Mouse (Mus musculus): ENCODE measurements around the gene Olfr288.

The Olfr288 gene

DNA sequence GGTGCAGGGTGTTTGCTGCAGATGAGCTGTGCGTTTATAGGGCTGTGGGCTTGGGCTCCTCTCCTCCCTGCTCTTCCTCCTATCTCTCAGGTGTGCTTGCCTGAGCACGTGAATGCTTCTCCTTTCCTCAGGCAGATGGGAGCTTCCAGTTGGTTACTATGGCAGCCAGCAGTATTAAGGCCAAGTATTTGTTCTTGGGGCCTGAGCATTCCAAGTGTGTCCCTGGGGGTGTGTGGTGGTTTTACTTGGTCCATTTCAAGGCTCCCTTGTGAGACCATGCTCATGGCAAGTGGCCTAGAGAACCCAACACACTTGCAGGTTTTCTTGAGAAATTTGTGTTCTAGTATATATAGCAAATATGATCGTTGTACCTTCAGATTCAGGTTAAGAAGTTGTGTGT, at the start of gene Olfr288:
Gene Olfr288, minus strand, starts transcription at position 101 of the 400 bp plus-strand sequence.
- in situ Hi-C loops (cut with MboI; ENCODE audit: low sequenced_read_pairs), result loop anchor here (25.0 kb wide), 1 partner anchor 192 kb away; the partner anchor contains the start of gene Olfr283

DNA sequence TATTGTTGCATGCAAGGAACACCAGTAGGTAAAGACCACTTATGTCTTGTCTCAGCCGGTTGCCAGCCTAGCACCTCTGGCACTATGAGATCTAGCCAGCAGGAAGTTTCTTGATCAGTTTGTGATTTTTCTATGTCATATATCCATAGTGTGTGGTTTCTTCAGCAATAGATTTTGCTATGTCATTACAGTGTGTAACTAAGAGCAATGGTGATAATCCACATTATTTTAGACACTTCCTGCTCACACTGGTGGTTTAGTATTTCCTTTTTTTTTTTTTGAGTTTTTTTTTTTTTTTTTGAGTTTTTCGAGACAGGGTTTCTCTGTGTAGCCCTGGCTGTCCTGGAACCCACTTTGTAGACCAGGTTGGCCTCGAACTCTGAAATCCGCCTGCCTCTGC, 40.1 kb upstream of the Olfr288 start:
- in situ Hi-C loops (cut with MboI; ENCODE audit: low sequenced_read_pairs), result no loop called here

DNA sequence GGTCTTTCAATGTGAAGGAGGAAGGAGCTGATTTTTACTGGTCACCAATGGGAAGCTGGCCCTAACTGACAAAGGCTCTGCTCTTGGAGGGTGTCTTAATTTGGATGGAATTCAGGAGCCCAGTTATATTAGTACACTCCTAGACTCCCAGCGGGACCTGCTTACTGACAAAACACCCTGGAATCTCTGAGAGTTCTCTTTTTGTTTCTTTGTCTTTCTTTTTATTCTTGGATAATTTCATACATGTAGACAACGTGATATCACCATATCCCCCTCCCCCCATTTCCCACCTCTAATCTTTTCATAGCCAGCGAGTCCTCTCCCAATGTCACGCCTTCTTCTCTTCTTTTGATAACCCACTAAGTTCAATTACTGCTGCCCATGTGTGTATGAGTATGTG, 39.0 kb upstream of the Olfr288 start, which contains the start of gene Olfr286:
Gene Olfr286, minus strand, starts transcription at position 101 of the 400 bp plus-strand sequence.
- in situ Hi-C loops (cut with MboI; ENCODE audit: low sequenced_read_pairs), result no loop called here

DNA sequence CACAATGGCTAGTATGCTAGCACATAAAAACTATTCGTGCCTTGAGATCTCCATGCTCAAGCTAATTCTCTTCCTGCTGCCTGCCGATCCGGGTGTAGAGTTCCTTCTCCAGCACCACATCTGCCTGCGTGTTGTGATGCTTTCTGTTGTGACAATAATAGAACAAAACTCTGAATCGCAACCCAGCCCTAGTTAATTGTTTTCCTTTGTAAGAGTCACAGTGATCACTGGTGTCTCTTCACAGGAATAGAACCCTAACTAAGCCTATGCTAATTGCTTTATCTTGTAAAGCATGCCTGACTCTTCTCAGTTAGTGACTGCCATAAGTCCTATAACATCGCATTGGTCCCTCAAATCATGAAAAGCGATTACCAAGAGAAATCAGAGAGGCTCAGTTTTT, 30.8 kb upstream of the Olfr288 start:
- in situ Hi-C loops (cut with MboI; ENCODE audit: low sequenced_read_pairs), result no loop called here

DNA sequence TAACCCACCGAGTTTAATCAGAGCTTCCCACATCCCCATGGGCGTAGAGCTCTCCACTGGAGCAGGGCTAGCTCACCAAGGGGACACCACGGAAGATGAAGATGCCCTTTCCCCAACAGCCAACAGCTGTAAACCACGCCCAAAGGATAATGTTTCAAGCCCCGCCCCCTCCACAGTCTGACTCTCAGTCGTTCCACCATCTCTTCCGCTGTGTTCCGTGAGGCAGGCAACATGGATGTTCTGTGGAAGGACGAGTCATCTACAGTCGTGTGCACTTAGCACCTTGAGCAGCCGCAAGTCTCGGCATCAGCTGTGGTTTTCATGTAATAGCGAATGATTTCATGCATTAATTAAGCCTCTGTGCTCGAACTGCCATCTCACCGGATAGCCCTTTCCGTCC, 30.3 kb upstream of the Olfr288 start:
- in situ Hi-C loops (cut with MboI; ENCODE audit: low sequenced_read_pairs), result no loop called here

DNA sequence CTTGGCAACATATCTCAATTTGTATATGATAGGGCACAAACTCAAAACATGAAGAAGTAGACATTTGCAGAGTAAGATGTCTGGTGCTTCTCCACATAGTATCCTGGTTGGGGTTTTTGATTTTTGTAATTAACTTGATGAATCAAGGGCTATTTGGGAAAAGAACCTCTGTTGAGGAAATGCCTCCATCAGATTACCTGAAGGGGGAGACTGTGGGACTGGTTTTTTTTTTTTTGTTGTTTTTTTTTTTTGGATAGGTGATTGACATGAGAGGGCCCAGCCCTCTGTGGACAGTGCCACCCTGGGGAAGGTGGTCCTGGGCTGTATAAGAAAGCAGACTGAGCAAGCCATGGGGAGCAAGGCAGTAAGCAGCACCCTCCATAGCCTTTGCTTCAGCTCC, 27.0 kb upstream of the Olfr288 start:
- in situ Hi-C loops (cut with MboI; ENCODE audit: low sequenced_read_pairs), result no loop called here

DNA sequence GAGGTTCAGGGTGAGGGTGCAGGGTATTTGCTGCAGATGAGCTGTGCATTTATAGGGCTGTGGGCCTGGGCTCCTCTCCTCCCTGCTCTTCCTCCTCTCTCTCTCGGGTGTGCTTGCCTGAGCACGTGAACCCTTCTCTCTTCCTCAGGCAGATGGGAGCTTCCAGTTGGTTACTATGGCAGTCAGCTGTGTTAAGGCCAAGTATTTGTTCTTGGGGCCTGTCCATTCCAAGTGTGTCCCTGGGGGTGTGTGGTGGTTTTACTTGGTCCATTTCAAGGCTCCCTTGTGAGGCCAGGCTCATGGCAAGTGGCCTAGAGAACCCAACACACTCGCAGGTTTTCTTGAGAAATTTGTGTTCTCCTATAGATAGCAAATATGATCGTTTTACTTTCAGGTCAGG, 25.5 kb upstream of the Olfr288 start, which contains the start of the genes Gm44579 and Olfr287:
Gene Gm44579, minus strand, starts transcription at position 101 of the 400 bp plus-strand sequence.
Gene Olfr287, minus strand, starts transcription at position 180 of the 400 bp plus-strand sequence.
- in situ Hi-C loops (cut with MboI; ENCODE audit: low sequenced_read_pairs), result no loop called here

DNA sequence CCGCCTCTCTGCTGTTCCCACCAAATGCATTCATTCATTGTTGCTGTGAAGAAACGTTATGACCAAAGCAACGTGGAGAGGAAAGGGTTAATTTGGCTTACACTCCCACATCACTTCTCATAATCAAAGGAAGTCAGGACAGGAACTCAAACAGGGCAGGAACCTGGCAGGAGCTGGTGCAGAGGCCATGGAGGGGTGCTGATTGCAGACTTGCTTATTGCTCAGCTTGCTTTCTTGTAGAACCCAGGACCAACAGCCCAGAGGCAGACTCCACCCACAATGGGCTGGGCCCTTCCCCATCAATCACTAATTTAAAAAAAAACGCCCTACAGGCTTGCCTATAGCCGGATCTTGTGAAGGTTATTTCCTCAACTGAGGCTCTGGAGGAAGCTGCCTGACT, 18.8 kb upstream of the Olfr288 start:
- in situ Hi-C loops (cut with MboI; ENCODE audit: low sequenced_read_pairs), result no loop called here

DNA sequence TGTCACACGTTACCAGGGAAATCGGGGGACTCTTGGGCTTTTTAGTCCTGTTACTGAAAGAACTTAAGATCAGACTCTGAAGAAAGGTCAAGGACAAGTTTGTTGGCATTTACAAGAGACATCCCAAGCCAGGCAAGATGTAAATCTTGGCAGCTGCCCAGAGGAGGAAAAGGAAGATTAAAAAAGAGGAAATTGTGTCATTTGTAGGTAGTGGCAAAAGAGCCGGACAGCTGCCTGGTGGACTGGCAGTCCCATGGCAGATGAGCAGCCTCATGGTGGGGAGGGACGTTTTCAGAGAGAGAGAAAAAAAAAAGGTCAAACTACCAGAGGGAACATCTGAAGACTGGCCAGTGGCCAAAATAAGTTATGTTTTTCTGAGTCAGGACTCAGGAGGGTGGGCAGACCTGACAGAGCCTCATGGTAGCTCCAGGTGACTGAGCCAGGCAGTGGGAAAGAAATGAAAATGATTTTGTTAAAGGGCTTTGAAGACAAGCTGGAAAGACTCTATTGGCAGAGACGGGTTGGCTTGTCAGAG, 18.1 kb upstream of the Olfr288 start:
- in situ Hi-C loops (cut with MboI; ENCODE audit: low sequenced_read_pairs), result no loop called here

DNA sequence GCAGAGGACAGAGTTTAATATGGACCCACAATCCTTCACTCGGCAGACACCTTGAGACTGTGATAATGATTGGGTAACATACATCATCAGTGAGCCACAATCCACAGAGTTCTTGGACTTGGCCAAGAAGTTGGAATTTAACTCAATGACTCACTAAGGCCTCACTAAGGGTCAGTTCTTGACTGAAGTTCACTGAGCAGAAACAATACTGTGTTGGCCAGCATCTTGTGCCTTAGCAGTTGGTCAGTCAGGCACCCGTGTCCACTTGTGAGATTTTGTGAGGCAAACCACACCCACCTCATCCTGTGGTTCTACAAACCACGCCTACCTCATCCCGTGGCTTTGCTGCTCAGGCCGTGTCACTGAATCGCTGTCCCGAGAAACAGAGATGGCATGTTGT, 14.3 kb upstream of the Olfr288 start:
- in situ Hi-C loops (cut with MboI; ENCODE audit: low sequenced_read_pairs), result no loop called here

DNA sequence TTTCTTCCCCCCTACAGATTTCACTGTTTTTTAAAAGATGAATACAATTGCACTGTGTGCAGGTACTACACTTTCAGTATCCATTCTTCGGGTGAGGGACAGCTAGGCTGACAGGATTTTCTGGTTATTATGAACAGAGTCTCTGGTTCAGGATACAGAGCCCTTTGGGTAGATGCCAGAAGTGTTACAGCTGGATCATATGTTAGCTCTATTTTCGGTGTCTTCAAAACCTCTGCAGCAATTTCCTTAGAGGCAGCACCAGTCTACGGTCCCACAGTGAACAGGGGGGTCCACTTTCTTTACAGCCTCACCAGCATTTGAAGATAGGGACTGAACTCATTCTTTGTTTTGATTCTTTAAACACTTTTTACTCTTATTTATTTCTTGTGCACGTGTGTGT, 10.9 kb downstream of the Olfr288 start:
- in situ Hi-C loops (cut with MboI; ENCODE audit: low sequenced_read_pairs), result loop anchor here (25.0 kb wide), 1 partner anchor 203 kb away; the partner anchor contains the start of gene Olfr283

DNA sequence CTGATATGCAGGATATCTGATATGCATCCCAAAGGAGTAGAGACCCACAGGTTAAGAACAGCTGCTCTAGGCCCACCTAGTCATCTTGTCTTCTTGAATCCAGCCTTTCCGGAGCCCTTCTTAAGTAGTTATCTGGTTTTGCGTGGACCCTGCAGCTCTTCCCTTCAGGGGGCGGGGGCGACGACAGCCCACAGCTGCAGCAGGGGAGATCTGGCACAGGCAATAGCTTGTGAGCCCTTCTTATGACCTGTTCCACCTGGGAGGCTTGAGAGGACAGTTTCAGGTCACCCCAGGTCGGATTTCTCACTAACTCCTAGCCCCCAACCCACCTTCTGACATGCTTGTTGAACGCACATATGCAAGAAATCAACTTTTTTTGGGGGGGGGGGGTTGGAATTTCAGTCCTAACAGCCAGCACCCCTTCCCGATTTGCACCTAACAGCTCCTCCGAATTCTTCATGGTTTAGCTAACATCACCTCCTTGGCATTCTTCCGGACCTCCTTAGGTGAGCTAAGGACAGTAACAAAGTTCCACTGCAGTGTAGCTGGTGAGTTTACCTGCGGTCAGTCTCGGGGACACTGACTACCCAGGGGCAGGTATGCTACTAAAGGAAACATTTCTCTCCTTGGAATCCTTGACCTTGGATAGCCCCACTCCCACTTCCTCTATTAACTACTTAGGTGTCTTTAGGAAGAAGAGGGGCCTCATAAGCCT, 13.3 kb downstream of the Olfr288 start:
- in situ Hi-C loops (cut with MboI; ENCODE audit: low sequenced_read_pairs), result loop anchor here (25.0 kb wide), 1 partner anchor 205 kb away; the partner anchor contains the start of gene Olfr283

DNA sequence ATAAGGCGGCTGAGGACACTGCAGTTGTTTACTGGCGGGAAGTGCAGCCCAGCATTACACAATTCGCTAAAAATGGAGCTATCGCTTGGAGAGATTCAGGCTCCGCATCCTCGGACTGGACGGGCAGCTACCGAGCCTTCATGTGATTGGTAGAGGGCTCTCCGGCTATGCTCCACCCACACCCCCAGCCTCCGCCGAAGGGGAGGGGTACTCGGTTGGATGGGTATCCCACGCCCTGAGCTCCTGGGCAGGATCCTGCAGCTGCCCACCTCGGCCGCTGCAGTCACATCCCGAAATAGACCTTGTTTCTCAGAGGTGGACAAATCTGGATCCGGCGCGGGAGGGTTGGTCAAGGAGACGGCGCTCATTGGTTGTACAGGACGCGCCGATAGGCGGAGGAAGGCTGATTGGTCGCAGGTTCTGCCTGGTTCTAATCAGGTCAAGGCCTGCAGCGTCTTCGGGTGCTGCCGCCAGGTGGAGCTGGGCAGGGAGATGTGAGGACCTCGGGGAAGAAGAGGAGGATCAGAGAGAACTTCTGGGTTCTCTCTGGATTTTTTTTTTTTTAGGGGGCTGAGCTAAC, 14.1 kb downstream of the Olfr288 start:
- in situ Hi-C loops (cut with MboI; ENCODE audit: low sequenced_read_pairs), result loop anchor here (25.0 kb wide), 1 partner anchor 206 kb away; the partner anchor contains the start of gene Olfr283

DNA sequence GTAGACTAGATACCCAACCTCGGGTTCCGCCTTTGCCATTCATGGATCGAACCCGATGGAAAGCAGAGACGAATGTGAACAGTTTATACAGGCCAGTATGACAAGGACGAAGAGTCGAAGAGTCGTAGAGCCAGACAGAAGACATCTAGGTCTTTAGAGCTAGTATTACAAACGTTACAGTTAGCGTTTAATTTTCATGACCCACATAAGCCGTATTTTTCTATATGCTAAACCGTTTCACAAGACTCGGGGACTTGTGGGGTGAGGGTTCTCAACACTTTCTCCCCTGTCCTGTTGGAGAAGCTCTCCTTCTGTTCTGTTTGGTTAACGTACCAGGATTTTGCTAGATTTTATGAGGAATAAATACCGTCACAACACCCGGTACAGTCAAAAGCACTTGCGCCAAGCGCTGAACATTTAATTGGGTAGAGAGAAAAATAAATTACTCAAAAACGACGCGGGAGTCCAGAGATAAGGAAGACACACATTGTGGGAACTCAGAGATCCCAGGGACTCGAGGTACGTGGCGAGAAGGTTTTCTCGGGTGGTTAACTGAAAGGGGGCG, 14.7 kb downstream of the Olfr288 start:
- in situ Hi-C loops (cut with MboI; ENCODE audit: low sequenced_read_pairs), result loop anchor here (25.0 kb wide), 1 partner anchor 207 kb away; the partner anchor contains the start of gene Olfr283

DNA sequence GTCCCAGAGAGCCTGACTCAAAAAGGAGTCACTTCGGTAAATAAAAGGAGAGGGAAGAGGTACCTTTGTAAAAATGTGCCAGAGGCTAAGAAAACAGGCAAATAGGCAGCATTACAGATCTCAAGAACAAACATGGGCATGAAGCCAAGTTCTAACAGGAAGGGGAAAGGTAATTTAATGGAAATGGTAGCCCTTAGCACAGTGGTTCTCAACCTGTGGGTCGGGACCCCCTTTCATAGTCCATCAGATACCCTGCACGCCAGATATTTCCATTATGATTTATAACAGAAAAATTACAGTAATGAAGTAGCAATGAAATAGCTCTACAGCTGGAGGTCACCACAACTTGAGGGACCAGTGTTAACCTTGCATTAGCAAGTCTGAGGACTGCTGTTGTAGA, 18.0 kb downstream of the Olfr288 start:
- in situ Hi-C loops (cut with MboI; ENCODE audit: low sequenced_read_pairs), result loop anchor here (25.0 kb wide), 1 partner anchor 210 kb away; the partner anchor contains the start of gene Olfr283

DNA sequence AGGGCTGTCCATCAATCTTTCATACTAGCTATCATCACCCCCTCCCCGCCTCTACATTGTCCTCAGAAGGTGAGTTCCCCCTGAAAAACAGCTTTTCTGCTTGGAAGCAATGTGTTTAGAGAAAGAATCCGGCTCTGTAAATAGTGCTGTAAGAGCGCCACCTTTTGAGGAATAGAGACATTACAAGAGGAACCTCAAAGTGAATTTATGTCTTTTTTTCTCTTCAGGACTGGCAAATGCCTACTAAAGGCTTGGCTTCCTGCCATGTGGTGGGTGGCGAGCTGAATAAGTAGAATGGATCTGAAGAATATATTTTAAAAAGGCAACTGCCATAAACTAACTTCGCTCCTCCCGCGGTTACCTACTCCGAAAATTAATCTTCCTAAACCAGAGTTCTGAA, 21.5 kb downstream of the Olfr288 start:
- in situ Hi-C loops (cut with MboI; ENCODE audit: low sequenced_read_pairs), result no loop called here

DNA sequence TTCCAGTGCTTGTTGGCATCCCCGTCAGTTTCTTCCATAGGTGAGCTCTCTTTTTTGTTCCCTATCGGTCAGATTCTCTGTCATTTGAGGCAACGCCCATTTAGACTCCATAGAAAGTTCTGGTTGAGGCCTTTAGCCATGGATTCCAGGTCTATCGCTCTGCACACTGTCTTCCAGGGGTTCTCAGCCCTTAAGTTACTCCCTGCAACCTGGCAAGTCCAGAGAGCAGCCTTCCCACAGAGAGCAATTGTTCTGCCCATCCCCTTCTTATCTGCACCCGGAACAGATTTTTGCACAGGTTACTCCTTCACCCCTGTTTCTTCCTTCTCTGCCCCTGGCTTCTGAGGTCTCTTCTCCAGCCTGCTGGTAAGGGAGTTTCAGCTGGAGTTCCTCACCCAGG, 23.2 kb downstream of the Olfr288 start:
- in situ Hi-C loops (cut with MboI; ENCODE audit: low sequenced_read_pairs), result no loop called here

DNA sequence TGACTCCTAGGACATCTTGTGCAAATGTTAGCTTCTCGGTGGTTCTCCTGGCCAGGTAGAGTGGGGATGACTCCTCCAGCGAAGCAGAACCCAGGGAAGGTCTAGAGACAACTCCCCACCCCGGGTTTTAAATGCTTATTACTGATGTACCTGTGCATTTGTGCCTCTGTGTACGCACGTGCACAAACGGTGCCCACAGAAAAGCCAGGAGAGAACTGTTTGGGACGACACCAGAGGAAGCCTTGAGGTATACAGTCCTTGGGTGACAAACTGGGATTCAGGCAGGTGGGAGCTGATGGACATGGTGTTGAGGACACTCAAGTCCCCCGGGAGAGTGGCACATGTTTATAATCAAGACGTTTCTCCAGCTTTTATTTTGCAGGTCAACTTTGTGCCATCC, 24.4 kb downstream of the Olfr288 start:
- in situ Hi-C loops (cut with MboI; ENCODE audit: low sequenced_read_pairs), result no loop called here

DNA sequence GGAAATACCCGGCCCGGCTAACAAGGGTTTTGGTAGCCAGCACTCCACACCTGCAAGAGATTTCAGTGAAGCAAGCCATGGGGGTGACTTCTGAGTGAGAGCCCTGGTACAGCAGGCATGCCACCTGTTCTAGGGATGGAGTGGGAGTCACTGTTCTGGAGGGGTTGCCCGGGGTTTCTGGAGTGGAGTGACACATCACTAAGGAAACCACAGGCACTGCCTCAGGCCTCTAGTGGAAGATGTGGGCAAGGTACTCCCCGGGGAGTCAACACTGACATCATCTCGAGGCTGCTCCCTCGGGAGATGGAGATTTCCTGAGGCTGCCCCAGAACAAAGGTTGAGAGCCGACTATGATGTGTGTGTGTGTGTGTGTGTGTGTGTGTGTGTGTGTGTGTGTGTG, 25.0 kb downstream of the Olfr288 start:
- in situ Hi-C loops (cut with MboI; ENCODE audit: low sequenced_read_pairs), result no loop called here

DNA sequence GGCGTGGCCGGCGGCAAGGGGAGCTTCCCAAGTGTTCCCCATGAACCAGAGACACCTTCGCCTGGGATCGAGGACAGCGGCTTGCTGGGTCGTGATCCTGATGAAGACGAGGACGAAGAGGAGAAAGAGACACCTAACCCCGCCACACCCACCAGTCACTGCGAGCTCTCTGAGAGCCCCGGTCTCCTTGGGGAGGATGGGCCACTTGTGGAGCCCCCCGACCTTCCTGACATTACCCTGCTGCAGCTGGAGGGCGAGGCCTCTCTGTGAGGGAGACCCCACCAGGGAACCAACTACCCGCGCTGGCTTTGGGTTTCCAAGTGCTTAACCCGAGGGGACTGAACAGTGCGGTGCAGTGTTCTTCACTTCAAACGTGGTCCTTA, 26.7 kb downstream of the Olfr288 start:
- in situ Hi-C loops (cut with MboI; ENCODE audit: low sequenced_read_pairs), result no loop called here
